Mouse (Mus musculus) C2C12 (cell line): ENCODE data around the gene Capn1. TPM values are rescaled to one million over a fixed set of nuclear protein-coding genes. Genes with fewer than 3 reads are reported as not detected.

Experiments used
- H3K27me3 ChIP-seq: one replicate; pipeline ENCODE4 v1.6.1; 2011; ENCODE audit not compliant: control insufficient read depth, insufficient read depth, insufficient read length
- H3K36me3 ChIP-seq: one replicate; pipeline ENCODE4 v1.6.1; 2011; ENCODE audit not compliant: control insufficient read depth, insufficient read depth
- H3K4me3 ChIP-seq: one replicate; pipeline ENCODE4 v1.5.1; 2011; ENCODE audit warnings: mild to moderate bottlenecking, control low read depth; ENCODE audit not compliant: poor library complexity, insufficient read depth, severe bottlenecking
- H3K79me2 ChIP-seq: one replicate; pipeline ENCODE4 v1.6.1; 2011; ENCODE audit not compliant: control insufficient read depth, insufficient read depth
- H3K79me3 ChIP-seq: one replicate; pipeline ENCODE4 v1.6.1; 2011; ENCODE audit warnings: low read depth, control low read depth
- H3ac ChIP-seq: one replicate; pipeline ENCODE3; 2011; ENCODE audit warnings: low read depth; ENCODE audit not compliant: control insufficient read depth, insufficient read length
- CEBPB ChIP-seq: IDR thresholded peaks from one replicate; pipeline ENCODE4 v1.6.1; 2011; ENCODE audit warnings: low read depth, mild to moderate bottlenecking, control low read depth, moderate library complexity
- CTCF ChIP-seq: IDR thresholded peaks from one replicate; pipeline ENCODE4 v1.5.1; 2011; ENCODE audit not compliant: control insufficient read depth, insufficient read depth, insufficient read length
- FOSL1 ChIP-seq: IDR thresholded peaks from one replicate; pipeline ENCODE4 v1.8.0; 2011; ENCODE audit warnings: mild to moderate bottlenecking, low read length; ENCODE audit not compliant: poor library complexity, insufficient read depth, severe bottlenecking
- MAX ChIP-seq: IDR thresholded peaks from one replicate; pipeline ENCODE4 v1.6.1; 2011; ENCODE audit warnings: mild to moderate bottlenecking, control low read depth
- MYOD1 ChIP-seq: IDR thresholded peaks from one replicate; pipeline ENCODE4 v1.6.1; 2011; ENCODE audit warnings: low read depth; ENCODE audit not compliant: control insufficient read depth, insufficient read length
- MYOG ChIP-seq: IDR thresholded peaks from one replicate; pipeline ENCODE4 v1.6.1; 2011; ENCODE audit not compliant: control insufficient read depth, insufficient read length; ENCODE audit errors: extremely low read depth
- USF1 ChIP-seq: IDR thresholded peaks from one replicate; pipeline ENCODE4 v1.6.1; 2011; ENCODE audit warnings: low read depth, mild to moderate bottlenecking, control low read depth, moderate library complexity
- polyA plus RNA-seq: library from polyadenylated mRNA; unstranded; fragments of >200 nt; fragmentation: generic; extraction: Trizol; gene quantifications from one replicate; pipeline ENCODE4 v1.2.1, GENCODE M21; 2012; ENCODE audit warnings: missing spikeins

Gene Capn1
- polyA plus RNA-seq, 1 experiment = 36.9 TPM

DNA sequence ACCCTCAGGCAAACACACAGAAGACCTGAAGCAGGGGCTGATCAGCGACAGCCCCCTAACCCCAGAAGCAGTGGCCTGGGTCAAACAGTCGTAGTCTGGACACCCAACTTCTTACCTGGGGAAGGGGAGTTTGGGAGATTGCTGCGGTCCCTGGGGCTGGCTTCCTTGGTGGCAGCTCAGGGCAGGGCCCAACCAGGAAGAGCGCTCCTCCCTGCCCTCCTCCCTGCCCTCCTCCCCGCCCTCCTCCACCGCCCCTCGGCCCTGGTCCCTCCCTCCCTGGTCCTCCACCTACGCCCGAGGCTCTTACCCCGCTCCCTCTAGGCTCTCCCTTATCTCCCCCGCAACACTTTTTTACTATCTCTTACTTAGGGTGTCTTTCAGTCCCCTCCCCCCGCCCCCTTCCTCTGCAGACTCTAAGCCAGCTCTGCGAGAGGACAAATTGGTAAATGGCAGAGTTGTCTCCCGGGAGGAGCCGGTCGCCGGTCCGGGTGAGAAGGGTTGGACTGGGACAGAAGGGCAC is 646 bp downstream of the Capn1 start:
- H3K27me3 ChIP-seq = no peaks in the 10 kb centered on the region
- H3K36me3 ChIP-seq = no peaks in the 10 kb centered on the region
- peak overlapping the region; percentile 71 for H3ac ChIP-seq
- TF ChIP-seq USF1 (no peak), MAX (no peak), FOSL1 (no peak), MYOD1 (no peak), CTCF (no peak), CEBPB (no peak), MYOG (no peak)
- H3K4me3 ChIP-seq = peak overlapping the region; percentile 42
- no peaks in the 10 kb centered on the region for H3K79me3 ChIP-seq
- peaks cover 15% of the 10 kb centered on the region for H3K79me2 ChIP-seq

DNA sequence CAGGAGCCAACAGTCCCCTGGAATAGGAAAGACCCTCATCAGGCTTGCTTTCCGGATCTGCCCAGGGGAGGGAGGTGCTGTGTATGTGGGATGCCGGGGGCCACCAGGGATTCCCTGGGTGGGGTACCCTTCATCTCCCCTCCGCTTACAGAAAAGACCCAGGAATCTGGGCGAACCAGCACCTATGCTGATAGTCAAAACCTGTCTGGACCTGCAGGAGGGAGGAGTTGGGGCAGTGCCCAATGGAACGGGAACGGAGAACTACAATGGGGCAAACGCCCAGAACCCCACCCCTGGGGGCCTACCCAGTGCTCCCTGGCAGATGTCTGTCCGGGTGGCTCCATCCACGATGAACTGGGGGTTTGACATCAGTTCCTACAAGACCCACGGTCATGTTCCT is 2.0 kb downstream of the Capn1 start:
- Histone ChIP-seq H3K79me2 (peaks cover 15% of the 10 kb centered on the region), H3K36me3 (no peaks in the 10 kb centered on the region), H3K27me3 (no peaks in the 10 kb centered on the region), H3ac (no peak overlapping the region), H3K4me3 (no peak overlapping the region), H3K79me3 (no peaks in the 10 kb centered on the region)
- TF ChIP-seq USF1 = no peak
- no peak for TF ChIP-seq MYOD1
- TF ChIP-seq CTCF = no peak
- no peak for TF ChIP-seq CEBPB
- no peak for TF ChIP-seq MAX
- no peak for TF ChIP-seq FOSL1
- no peak for TF ChIP-seq MYOG

GRCm38 (mm10) chr19:6009137-6009536 is 6.6 kb downstream of the Capn1 start:
- no peak overlapping the region for H3K4me3 ChIP-seq
- TF ChIP-seq USF1 (no peak), CEBPB (no peak)

DNA sequence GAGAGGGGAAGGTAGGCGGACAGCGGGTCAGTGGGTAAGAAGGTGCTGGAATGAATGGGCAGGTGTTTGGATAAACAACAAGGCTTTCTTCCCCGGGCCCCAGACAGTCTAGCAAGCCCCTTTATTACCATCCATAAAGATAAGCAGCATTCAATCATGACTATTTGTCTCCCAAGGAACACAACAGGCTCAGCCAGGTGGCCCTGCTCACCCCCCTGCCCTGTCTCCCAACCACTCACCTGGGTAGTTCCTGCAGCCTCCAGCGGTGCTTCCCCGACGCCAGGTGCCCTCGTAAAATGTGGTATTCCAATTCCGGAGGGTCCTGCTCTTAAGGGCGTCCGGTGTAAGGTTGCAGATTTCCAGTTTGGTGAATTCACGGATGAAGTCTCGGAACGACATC is 8.7 kb downstream of the Capn1 start:
- Histone ChIP-seq H3K4me3 (no peak overlapping the region), H3K79me3 (no peaks in the 10 kb centered on the region), H3K36me3 (peaks cover 5% of the 10 kb centered on the region), H3K27me3 (no peaks in the 10 kb centered on the region), H3ac (no peak overlapping the region), H3K79me2 (no peaks in the 10 kb centered on the region)
- TF ChIP-seq MAX (no peak), FOSL1 (no peak), MYOD1 (no peak), MYOG (no peak), USF1 (no peak), CEBPB (no peak), CTCF (no peak)

More at GRCm38 (mm10) chr19:6009137-6009536, 6.6 kb downstream of the Capn1 start:
- peaks cover 10% of the 10 kb centered on the region for H3K79me2 ChIP-seq
- H3K27me3 ChIP-seq = no peaks in the 10 kb centered on the region
- H3ac ChIP-seq = no peak overlapping the region
- H3K79me3 ChIP-seq = no peaks in the 10 kb centered on the region
- H3K36me3 ChIP-seq = peaks cover 5% of the 10 kb centered on the region

- H3K4me3 ChIP-seq = no peak overlapping the region
- no peaks in the 10 kb centered on the region for H3K79me3 ChIP-seq
- H3ac ChIP-seq = no peak overlapping the region
- H3K36me3 ChIP-seq = peaks cover 5% of the 10 kb centered on the region
- TF ChIP-seq USF1 (no peak), MAX (no peak), MYOG (no peak), CTCF (no peak), MYOD1 (no peak), CEBPB (no peak), FOSL1 (no peak)
- H3K27me3 ChIP-seq = no peaks in the 10 kb centered on the region
- no peaks in the 10 kb centered on the region for H3K79me2 ChIP-seq
These were observed 10.2 kb downstream of the Capn1 start for GRCm38 (mm10) chr19:6005541-6005940.

DNA sequence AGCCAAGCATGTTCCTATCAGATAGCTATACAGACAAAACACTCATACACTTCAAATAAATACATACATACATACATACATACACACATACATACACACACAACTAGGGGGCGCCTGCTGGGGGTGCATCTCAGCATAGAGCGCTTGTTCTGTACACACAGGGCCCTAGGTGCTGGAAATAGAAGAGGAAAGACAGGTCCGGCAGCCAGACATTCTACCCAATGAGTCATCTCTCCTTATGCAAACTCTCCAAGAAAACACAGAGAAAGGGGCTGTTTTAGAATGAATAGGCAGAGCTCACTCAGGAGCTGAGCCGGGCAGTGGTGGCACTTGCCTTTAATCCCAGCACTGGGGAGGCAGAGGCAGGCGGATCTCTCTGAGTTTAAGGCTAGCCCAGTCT is 15.7 kb downstream of the Capn1 start:
- Histone ChIP-seq H3K36me3 (peaks cover 7% of the 10 kb centered on the region), H3ac (no peak overlapping the region), H3K4me3 (no peak overlapping the region), H3K79me3 (no peaks in the 10 kb centered on the region), H3K27me3 (no peaks in the 10 kb centered on the region), H3K79me2 (no peaks in the 10 kb centered on the region)
- TF ChIP-seq CTCF (no peak), MYOD1 (no peak), FOSL1 (no peak), MAX (no peak), CEBPB (no peak), MYOG (no peak), USF1 (no peak)
